Mouse (Mus musculus): ENCODE measurements around the gene Rtn4rl1. TPM values are rescaled to one million over a fixed set of nuclear protein-coding genes. Genes with fewer than 3 reads are reported as not detected.
A peak's percentile ranks its signal among the peaks of the same experiment; 100 is the strongest.

Rtn4rl1 gene
- polyA plus RNA-seq, 1 experiment = 11.1 TPM

- H3K4me1 ChIP-seq (ENCODE audit: control insufficient read depth, insufficient read depth, insufficient read length) = peaks cover 24% of the 10 kb centered on the region; the same call in 1 of the 2 replicates
- DNase-seq (ENCODE audit: low read depth in 1 of 2, low spot score in 2 of 2) = no peak
- WGBS = 94% methylated on average over 7 of the region's 7 CpGs
- H3K27me3 ChIP-seq (ENCODE audit: control insufficient read depth, insufficient read depth, low read length) = no peaks in the 10 kb centered on the region
- H3K4me3 ChIP-seq (ENCODE audit: extremely low read depth, insufficient read depth, insufficient read length) = no peak overlapping the region
- no peaks in the 10 kb centered on the region for H3K36me3 ChIP-seq (ENCODE audit: control insufficient read depth, insufficient read depth, low read length)
- no peak overlapping the region for H3K27ac ChIP-seq (ENCODE audit: insufficient read depth, low read length)
- no peak for TF ChIP-seq CTCF (IDR thresholded peaks at IDR 0.05; ENCODE audit: extremely low read depth, insufficient read depth, insufficient read length, insufficient replicate concordance)
- no peak for TF ChIP-seq POLR2A (IDR thresholded peaks at IDR 0.05; ENCODE audit: low read depth, low read length)
Observed at GRCm38 (mm10) chr11:75278115-75278514, 84.5 kb downstream of the Rtn4rl1 start.

DNA sequence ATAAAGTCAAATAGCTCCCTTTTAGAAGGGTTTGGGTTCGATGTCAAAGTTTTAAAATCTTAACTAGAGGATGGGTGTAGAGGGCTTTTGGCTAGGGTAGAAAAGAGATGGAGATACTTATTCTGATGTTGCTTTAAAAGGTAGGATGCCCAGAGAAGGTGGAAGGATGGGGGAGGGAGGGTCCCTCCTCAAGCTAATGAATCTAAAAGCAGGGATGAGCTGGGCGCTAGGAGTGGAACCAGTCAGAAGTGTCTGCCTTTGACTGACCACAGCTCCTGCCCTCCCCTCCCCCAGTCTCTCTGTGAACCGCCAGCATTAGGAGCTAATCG is 85.4 kb downstream of the Rtn4rl1 start:
- 46% methylated on average over 4 of the region's 4 CpGs for WGBS
- H3K27ac ChIP-seq (ENCODE audit: insufficient read depth, low read length) = peak overlapping the region; percentile 66
- peak overlapping the region; percentile 44; the same call in 1 of the 2 replicates for H3K4me3 ChIP-seq (ENCODE audit: extremely low read depth, insufficient read depth, insufficient read length)

DNA sequence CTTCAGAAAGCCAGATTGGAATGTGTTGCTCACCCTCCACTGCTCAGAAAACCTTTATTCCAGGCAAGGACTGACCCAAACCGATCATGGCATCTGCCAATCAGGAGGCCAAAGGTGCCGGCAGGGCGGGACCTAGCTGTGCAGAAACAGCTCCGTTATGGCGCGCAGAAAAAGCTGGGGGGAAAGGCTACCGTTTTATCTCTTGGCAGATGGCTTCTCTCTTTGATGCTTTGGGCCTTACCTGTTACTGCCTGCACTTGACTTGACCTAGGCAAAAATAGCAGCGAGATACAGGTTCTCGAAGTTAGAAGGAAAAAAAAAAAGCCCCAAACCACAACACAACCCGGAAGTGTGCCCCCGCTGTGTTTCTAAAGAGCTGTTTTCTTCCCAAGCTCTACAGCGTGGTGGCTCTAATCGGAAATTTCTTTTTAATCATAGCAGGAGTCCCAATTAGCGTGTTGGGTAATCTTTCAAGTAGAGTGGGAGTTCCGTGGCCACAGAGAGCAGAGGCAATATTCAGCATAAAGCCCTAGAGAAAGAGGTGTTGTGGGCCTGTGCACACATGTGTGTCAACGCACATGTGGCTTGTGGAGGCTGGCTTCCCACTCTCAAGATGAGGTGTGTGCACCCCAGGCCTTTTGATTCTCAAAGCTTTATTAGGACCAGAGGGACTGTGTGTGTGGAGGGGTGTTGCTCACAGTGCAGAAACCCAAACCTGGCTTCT is 85.9 kb downstream of the Rtn4rl1 start:
- H3K27me3 ChIP-seq (ENCODE audit: control insufficient read depth, insufficient read depth, low read length) = no peaks in the 10 kb centered on the region
- DNase-seq (ENCODE audit: low read depth in 1 of 2, low spot score in 2 of 2) = peak; percentile 22 to 43
- no peaks in the 10 kb centered on the region for H3K36me3 ChIP-seq (ENCODE audit: control insufficient read depth, insufficient read depth, low read length)
- WGBS = 5% methylated on average over 16 of the region's 16 CpGs
- peak overlapping the region; percentile 66 for H3K27ac ChIP-seq (ENCODE audit: insufficient read depth, low read length)
- peaks cover 20% of the 10 kb centered on the region; the same call in 1 of the 2 replicates for H3K4me1 ChIP-seq (ENCODE audit: control insufficient read depth, insufficient read depth, insufficient read length)
- TF ChIP-seq POLR2A (IDR thresholded peaks at IDR 0.05; ENCODE audit: low read depth, low read length) (no peak), CTCF (IDR thresholded peaks at IDR 0.05; ENCODE audit: extremely low read depth, insufficient read depth, insufficient read length, insufficient replicate concordance) (no peak)
- H3K4me3 ChIP-seq (ENCODE audit: extremely low read depth, insufficient read depth, insufficient read length) = peak overlapping the region; percentile 44

More for the DNA sequence above, 85.4 kb downstream of the Rtn4rl1 start:
- Histone ChIP-seq H3K4me1 (ENCODE audit: control insufficient read depth, insufficient read depth, insufficient read length) (peaks cover 24% of the 10 kb centered on the region; the same call in 1 of the 2 replicates), H3K36me3 (ENCODE audit: control insufficient read depth, insufficient read depth, low read length) (no peaks in the 10 kb centered on the region), H3K27me3 (ENCODE audit: control insufficient read depth, insufficient read depth, low read length) (no peaks in the 10 kb centered on the region)
- DNase-seq (ENCODE audit: low read depth in 1 of 2, low spot score in 2 of 2) = no peak
- TF ChIP-seq CTCF (IDR thresholded peaks at IDR 0.05; ENCODE audit: extremely low read depth, insufficient read depth, insufficient read length, insufficient replicate concordance) (no peak), POLR2A (IDR thresholded peaks at IDR 0.05; ENCODE audit: low read depth, low read length) (no peak)

DNA sequence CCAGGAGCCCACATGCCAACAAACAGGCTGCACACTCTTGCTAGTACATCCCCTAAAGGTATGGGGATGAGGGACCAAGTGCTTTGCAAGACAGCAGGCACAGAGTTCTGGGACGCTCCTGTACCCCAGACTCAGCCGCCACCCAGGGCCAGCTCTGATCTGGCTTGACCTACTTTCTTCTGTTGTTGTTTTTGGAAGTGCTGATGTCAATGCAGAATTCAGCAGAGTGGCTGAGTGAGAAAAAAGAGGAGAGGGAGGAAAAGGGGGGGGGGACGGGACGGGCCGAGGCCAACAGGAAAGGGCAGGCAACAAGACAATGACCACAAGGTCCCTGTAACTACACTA is 86.5 kb downstream of the Rtn4rl1 start:
- H3K27me3 ChIP-seq (ENCODE audit: control insufficient read depth, insufficient read depth, low read length) = no peaks in the 10 kb centered on the region
- H3K27ac ChIP-seq (ENCODE audit: insufficient read depth, low read length) = peak overlapping the region; percentile 66
- WGBS = 72% methylated on average over 3 of the region's 5 CpGs
- TF ChIP-seq CTCF (IDR thresholded peaks at IDR 0.05; ENCODE audit: extremely low read depth, insufficient read depth, insufficient read length, insufficient replicate concordance) = no peak
- no peak for TF ChIP-seq POLR2A (IDR thresholded peaks at IDR 0.05; ENCODE audit: low read depth, low read length)
- peaks cover 18% of the 10 kb centered on the region; the same call in 1 of the 2 replicates for H3K4me1 ChIP-seq (ENCODE audit: control insufficient read depth, insufficient read depth, insufficient read length)
- H3K4me3 ChIP-seq (ENCODE audit: extremely low read depth, insufficient read depth, insufficient read length) = no peak overlapping the region
- H3K36me3 ChIP-seq (ENCODE audit: control insufficient read depth, insufficient read depth, low read length) = no peaks in the 10 kb centered on the region
- no peak for DNase-seq (ENCODE audit: low read depth in 1 of 2, low spot score in 2 of 2)

DNA sequence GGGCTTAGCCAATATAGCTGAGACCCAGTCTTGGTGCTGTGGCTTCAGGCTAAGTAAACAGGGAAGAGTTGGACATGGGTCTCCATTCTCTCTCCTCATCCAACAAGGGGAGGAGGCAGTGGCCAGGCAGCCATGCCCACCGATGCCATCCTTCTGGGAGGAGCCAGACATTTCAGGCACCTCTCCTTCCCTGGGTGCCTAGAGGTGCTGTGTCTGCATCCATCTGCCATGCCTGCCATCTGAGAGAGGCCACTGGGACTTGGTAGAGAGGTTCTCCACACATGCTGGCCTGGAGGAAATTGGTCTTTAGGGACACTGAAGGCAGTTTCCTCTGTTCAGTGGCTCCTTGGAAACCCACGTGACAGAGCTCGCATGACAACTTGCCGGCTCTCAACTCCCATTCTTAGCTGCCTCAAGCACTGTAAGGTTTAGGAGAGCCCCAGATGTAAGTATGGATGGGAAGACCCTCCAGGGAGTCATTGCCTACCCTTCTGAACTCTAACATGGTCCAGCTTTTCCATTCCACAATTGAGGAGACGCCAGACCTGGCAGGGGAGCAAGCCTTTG is 86.9 kb downstream of the Rtn4rl1 start:
- Histone ChIP-seq H3K4me1 (ENCODE audit: control insufficient read depth, insufficient read depth, insufficient read length) (peaks cover 18% of the 10 kb centered on the region; the same call in 1 of the 2 replicates), H3K4me3 (ENCODE audit: extremely low read depth, insufficient read depth, insufficient read length) (no peak overlapping the region), H3K36me3 (ENCODE audit: control insufficient read depth, insufficient read depth, low read length) (no peaks in the 10 kb centered on the region), H3K27me3 (ENCODE audit: control insufficient read depth, insufficient read depth, low read length) (no peaks in the 10 kb centered on the region), H3K27ac (ENCODE audit: insufficient read depth, low read length) (no peak overlapping the region)
- TF ChIP-seq POLR2A (IDR thresholded peaks at IDR 0.05; ENCODE audit: low read depth, low read length) (no peak), CTCF (IDR thresholded peaks at IDR 0.05; ENCODE audit: extremely low read depth, insufficient read depth, insufficient read length, insufficient replicate concordance) (no peak)
- no peak for DNase-seq (ENCODE audit: low read depth in 1 of 2, low spot score in 2 of 2)
- WGBS = 86% methylated on average over 5 of the region's 5 CpGs

- H3K4me3 ChIP-seq (ENCODE audit: extremely low read depth, insufficient read depth, insufficient read length) = no peak overlapping the region
- peak overlapping the region; percentile 2; the same call in 1 of the 2 replicates for H3K27ac ChIP-seq (ENCODE audit: insufficient read depth, low read length)
- H3K4me1 ChIP-seq (ENCODE audit: control insufficient read depth, insufficient read depth, insufficient read length) = peaks cover 18% of the 10 kb centered on the region; the same call in 1 of the 2 replicates
- 52% methylated on average over 29 of the region's 29 CpGs for WGBS
- no peak for DNase-seq (ENCODE audit: low read depth in 1 of 2, low spot score in 2 of 2)
- no peaks in the 10 kb centered on the region for H3K36me3 ChIP-seq (ENCODE audit: control insufficient read depth, insufficient read depth, low read length)
- TF ChIP-seq CTCF (IDR thresholded peaks at IDR 0.05; ENCODE audit: extremely low read depth, insufficient read depth, insufficient read length, insufficient replicate concordance) = no peak
- TF ChIP-seq POLR2A (IDR thresholded peaks at IDR 0.05; ENCODE audit: low read depth, low read length) = no peak
- H3K27me3 ChIP-seq (ENCODE audit: control insufficient read depth, insufficient read depth, low read length) = no peaks in the 10 kb centered on the region
Observed at GRCm38 (mm10) chr11:75281380-75282256, 88.0 kb downstream of the Rtn4rl1 start.
